Mouse (Mus musculus): Measurements from ENCODE around the gene Myo1e. TPM values are rescaled to one million over a fixed set of nuclear protein-coding genes. Genes with fewer than 3 reads are reported as not detected.

Gene Myo1e
- polyA plus RNA-seq, 1 experiment from 2014 or later = 5.9 TPM

DNA sequence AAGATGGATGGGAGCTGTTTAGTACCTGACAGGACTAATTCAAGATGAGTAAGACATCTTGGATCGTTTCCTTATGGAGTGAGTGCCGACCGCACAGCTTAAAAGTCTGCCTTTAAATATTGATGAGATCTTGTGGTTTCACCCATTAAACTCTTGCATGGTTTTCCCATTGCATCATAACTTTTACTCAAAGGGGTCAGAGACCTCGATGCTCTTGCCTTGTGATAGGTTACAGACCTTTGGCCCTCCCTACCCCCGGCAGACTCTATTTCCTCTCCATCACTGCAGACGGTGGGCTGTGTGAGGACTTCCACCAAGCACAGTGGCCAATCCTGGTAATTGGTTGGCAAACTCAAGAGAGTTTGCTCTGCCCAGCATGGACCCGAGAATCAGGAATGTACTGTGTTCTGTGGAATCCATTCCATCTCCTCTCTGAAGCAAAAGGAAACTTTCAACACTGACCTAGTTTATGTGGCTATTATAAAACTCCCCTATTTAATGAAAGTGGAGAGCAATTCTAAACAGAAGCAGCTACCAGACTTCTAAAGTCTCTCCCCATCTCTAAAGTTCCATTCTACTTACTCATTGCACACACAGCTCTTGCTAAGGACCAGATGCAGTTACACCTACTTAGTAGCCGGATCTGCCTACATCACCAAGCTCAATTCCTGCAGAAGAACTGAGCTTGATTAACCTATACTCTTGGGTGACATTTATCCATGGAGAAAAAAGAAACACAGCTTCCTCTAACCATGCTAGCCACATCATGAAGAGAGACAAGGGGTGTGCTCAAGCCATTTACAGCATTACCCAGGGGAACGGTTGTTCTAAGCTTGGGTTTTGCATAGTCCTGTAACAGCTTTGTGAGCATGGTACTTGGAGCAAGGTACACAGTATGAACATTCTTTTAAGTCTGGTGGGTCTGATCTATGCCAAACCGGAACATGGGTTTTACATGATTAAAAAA lies 25.2 kb downstream of the Myo1e start:
- Histone ChIP-seq H3K4me2 (no peak overlapping the region), H3K27ac (ENCODE audit: low read depth, low read length) (no peak overlapping the region), H3K4me3 (ENCODE audit: low read depth, low read length) (no peak overlapping the region), H3K9ac (ENCODE audit: low read depth, low read length) (no peak overlapping the region), H3K27me3 (replicated peaks; ENCODE audit: control insufficient read depth, insufficient read depth, low read length) (no peaks in the 10 kb centered on the region), H3K9me3 (ENCODE audit: control insufficient read depth, low read length) (no peaks in the 10 kb centered on the region), H3K4me1 (replicated peaks; ENCODE audit: control insufficient read depth, insufficient read depth, low read length) (no peaks in the 10 kb centered on the region), H3K36me3 (ENCODE audit: control insufficient read depth, insufficient read depth, low read length) (no peaks in the 10 kb centered on the region)
- no peak for DNase-seq (ENCODE audit: low spot score)
- ATAC-seq (replicated peaks; ENCODE audit: low FRiP score) = no peak
- 76% methylated on average over 10 of the region's 10 CpGs for WGBS

GRCm38 (mm10) chr9:70237136-70237535 lies 30.0 kb downstream of the Myo1e start:
- Histone ChIP-seq H3K27me3 (replicated peaks; ENCODE audit: control insufficient read depth, insufficient read depth, low read length) (no peaks in the 10 kb centered on the region), H3K36me3 (ENCODE audit: control insufficient read depth, insufficient read depth, low read length) (no peaks in the 10 kb centered on the region), H3K4me1 (replicated peaks; ENCODE audit: control insufficient read depth, insufficient read depth, low read length) (0 out of 2 replicates have a peak, but pooled peaks cover 2% of the 10 kb centered on the region), H3K9ac (ENCODE audit: low read depth, low read length) (no peak overlapping the region), H3K9me3 (ENCODE audit: control insufficient read depth, low read length) (no peaks in the 10 kb centered on the region), H3K27ac (ENCODE audit: low read depth, low read length) (no peak overlapping the region), H3K4me3 (ENCODE audit: low read depth, low read length) (no peak overlapping the region), H3K4me2 (no peak overlapping the region)
- DNase-seq (ENCODE audit: low spot score) = no peak
- 42% methylated on average over 3 of the region's 3 CpGs for WGBS
- no peak for ATAC-seq (replicated peaks; ENCODE audit: low FRiP score)

DNA sequence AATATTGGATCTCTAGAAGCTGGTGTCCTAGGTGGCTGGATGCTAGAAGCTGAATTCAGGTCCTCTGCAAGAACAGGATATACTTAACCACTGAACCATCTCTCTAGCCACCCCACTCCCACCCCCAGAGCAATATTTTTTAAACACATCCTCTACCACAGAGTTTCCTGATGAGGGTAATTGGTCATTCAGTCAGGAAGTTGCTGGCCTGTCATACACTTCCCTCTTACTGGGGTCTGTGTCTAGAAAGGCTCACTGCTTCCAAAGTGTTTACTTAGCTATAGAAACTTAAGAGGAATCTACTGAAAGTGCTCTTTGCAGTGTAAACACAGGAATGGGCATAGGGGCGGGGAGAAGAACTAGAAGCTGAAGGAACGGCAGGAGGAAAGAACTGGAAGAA lies 30.4 kb downstream of the Myo1e start:
- Histone ChIP-seq H3K9ac (ENCODE audit: low read depth, low read length) (no peak overlapping the region), H3K4me2 (no peak overlapping the region), H3K27ac (ENCODE audit: low read depth, low read length) (no peak overlapping the region), H3K36me3 (ENCODE audit: control insufficient read depth, insufficient read depth, low read length) (no peaks in the 10 kb centered on the region), H3K4me1 (replicated peaks; ENCODE audit: control insufficient read depth, insufficient read depth, low read length) (0 out of 2 replicates have a peak, but pooled peaks cover 2% of the 10 kb centered on the region), H3K4me3 (ENCODE audit: low read depth, low read length) (no peak overlapping the region), H3K9me3 (ENCODE audit: control insufficient read depth, low read length) (no peaks in the 10 kb centered on the region), H3K27me3 (replicated peaks; ENCODE audit: control insufficient read depth, insufficient read depth, low read length) (no peaks in the 10 kb centered on the region)
- 26% methylated on average over 2 of the region's 2 CpGs for WGBS
- DNase-seq (ENCODE audit: low spot score) (no peak), ATAC-seq (replicated peaks; ENCODE audit: low FRiP score) (no peak)

DNA sequence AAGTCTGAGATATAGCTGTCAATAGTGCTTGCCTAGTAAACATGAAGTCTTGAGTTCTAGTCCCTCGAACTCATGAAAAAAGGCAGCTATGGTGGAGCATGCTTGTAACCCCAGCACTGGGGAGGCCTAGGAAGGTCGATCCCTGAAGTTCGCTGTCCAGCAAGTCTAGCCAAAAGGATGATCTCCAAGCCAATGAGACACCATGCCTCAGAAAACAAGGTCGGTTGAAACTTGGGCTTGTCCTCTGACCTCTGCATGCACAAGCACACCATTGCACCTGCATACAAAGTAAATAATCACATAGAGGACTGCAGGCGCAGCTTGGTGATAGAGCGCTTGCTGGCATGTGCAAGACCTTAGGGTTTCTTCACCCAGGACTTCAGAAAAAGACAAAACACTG lies 31.2 kb downstream of the Myo1e start:
- Histone ChIP-seq H3K27ac (ENCODE audit: low read depth, low read length) (no peak overlapping the region), H3K4me2 (no peak overlapping the region), H3K4me3 (ENCODE audit: low read depth, low read length) (no peak overlapping the region), H3K9ac (ENCODE audit: low read depth, low read length) (no peak overlapping the region), H3K9me3 (ENCODE audit: control insufficient read depth, low read length) (no peaks in the 10 kb centered on the region), H3K4me1 (replicated peaks; ENCODE audit: control insufficient read depth, insufficient read depth, low read length) (0 out of 2 replicates have a peak, but pooled peaks cover 2% of the 10 kb centered on the region), H3K27me3 (replicated peaks; ENCODE audit: control insufficient read depth, insufficient read depth, low read length) (no peaks in the 10 kb centered on the region), H3K36me3 (ENCODE audit: control insufficient read depth, insufficient read depth, low read length) (no peaks in the 10 kb centered on the region)
- 78% methylated on average over 6 of the region's 6 CpGs for WGBS
- ATAC-seq (replicated peaks; ENCODE audit: low FRiP score) = no peak
- DNase-seq (ENCODE audit: low spot score) = no peak

DNA sequence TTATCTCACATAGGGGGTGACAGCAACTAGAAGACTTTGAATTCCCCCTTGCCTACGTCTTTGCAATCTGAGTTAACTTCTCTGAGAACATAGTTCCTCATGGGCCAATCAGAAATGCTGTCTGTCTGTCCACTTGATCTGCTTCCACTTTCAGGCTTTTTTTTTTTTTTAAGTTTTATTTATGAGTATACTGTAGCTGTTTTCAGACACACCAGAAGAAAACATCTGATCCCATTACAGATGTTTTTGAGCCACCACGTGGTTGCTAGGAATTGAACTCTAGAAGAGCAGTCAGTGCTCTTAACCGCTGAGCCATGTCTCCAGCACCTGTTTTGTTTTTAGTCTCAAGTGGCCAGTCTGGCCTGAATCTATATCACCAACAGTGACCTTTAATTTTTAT lies 32.1 kb downstream of the Myo1e start:
- Histone ChIP-seq H3K9ac (ENCODE audit: low read depth, low read length) (no peak overlapping the region), H3K4me3 (ENCODE audit: low read depth, low read length) (no peak overlapping the region), H3K27ac (ENCODE audit: low read depth, low read length) (no peak overlapping the region), H3K9me3 (ENCODE audit: control insufficient read depth, low read length) (no peaks in the 10 kb centered on the region), H3K4me1 (replicated peaks; ENCODE audit: control insufficient read depth, insufficient read depth, low read length) (0 out of 2 replicates have a peak, but pooled peaks cover 2% of the 10 kb centered on the region), H3K36me3 (ENCODE audit: control insufficient read depth, insufficient read depth, low read length) (no peaks in the 10 kb centered on the region), H3K4me2 (no peak overlapping the region), H3K27me3 (replicated peaks; ENCODE audit: control insufficient read depth, insufficient read depth, low read length) (no peaks in the 10 kb centered on the region)
- DNase-seq (ENCODE audit: low spot score) (no peak), ATAC-seq (replicated peaks; ENCODE audit: low FRiP score) (no peak)
- WGBS = 77% methylated on average over 3 of the region's 3 CpGs

DNA sequence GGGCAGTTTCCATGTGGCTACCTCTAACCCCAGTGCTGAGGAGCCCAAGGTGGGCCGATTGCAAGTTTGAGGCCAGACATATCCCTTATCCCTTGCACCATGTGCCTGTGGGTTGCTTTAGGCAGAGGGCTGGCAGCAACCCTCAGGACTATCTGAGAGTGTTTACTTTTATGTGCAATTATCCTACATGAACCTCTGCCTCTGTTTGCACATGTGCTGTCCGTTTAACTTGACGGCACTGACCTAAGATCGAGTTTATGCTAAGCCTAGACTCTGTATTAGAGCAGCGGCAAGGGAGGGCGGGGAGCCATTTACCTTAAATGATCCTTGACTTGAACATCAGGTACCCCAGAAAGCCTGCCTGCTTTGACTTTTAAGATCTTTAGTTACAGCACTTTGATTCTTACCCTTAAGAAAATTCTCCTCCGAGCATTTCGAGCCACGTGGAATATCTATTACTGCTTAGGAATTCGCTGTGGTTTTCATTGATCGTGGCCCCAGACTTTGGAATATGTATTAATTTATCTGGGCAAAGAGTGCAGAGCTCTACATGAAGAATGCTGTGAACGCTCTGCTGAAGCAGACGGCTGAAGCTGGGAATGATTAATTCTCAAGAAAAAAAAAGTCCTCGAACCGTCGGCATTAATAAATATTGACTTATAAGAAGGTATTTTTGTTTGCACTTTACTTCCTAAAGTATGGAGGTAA lies 33.7 kb downstream of the Myo1e start:
- no peaks in the 10 kb centered on the region for H3K36me3 ChIP-seq (ENCODE audit: control insufficient read depth, insufficient read depth, low read length)
- H3K4me2 ChIP-seq = no peak overlapping the region
- 72% methylated on average over 16 of the region's 16 CpGs for WGBS
- 0 out of 2 replicates have a peak, but pooled peaks cover 2% of the 10 kb centered on the region for H3K4me1 ChIP-seq (replicated peaks; ENCODE audit: control insufficient read depth, insufficient read depth, low read length)
- no peaks in the 10 kb centered on the region for H3K9me3 ChIP-seq (ENCODE audit: control insufficient read depth, low read length)
- 0 out of 2 replicates have a peak overlapping the region, but pooled peaks have one; percentile 26 for H3K27ac ChIP-seq (ENCODE audit: low read depth, low read length)
- no peak overlapping the region for H3K9ac ChIP-seq (ENCODE audit: low read depth, low read length)
- ATAC-seq (replicated peaks; ENCODE audit: low FRiP score) (no peak), DNase-seq (ENCODE audit: low spot score) (no peak)
- H3K27me3 ChIP-seq (replicated peaks; ENCODE audit: control insufficient read depth, insufficient read depth, low read length) = no peaks in the 10 kb centered on the region
- no peak overlapping the region for H3K4me3 ChIP-seq (ENCODE audit: low read depth, low read length)

GRCm38 (mm10) chr9:70241411-70241961 lies 34.3 kb downstream of the Myo1e start:
- no peaks in the 10 kb centered on the region for H3K9me3 ChIP-seq (ENCODE audit: control insufficient read depth, low read length)
- H3K9ac ChIP-seq (ENCODE audit: low read depth, low read length) = no peak overlapping the region
- ATAC-seq (replicated peaks; ENCODE audit: low FRiP score) (no peak), DNase-seq (ENCODE audit: low spot score) (no peak)
- H3K27ac ChIP-seq (ENCODE audit: low read depth, low read length) = peak overlapping the region; percentile 46
- 0 out of 2 replicates have a peak, but pooled peaks cover 2% of the 10 kb centered on the region for H3K4me1 ChIP-seq (replicated peaks; ENCODE audit: control insufficient read depth, insufficient read depth, low read length)
- H3K27me3 ChIP-seq (replicated peaks; ENCODE audit: control insufficient read depth, insufficient read depth, low read length) = no peaks in the 10 kb centered on the region
- H3K4me3 ChIP-seq (ENCODE audit: low read depth, low read length) = no peak overlapping the region
- no peaks in the 10 kb centered on the region for H3K36me3 ChIP-seq (ENCODE audit: control insufficient read depth, insufficient read depth, low read length)
- WGBS = 66% methylated on average over 8 of the region's 8 CpGs
- no peak overlapping the region for H3K4me2 ChIP-seq

- no peak for DNase-seq (ENCODE audit: low spot score)
- ATAC-seq (replicated peaks; ENCODE audit: low FRiP score) = no peak
- WGBS = 67% methylated on average over 4 of the region's 4 CpGs
Observed at GRCm38 (mm10) chr9:70242112-70242862, 35.1 kb downstream of the Myo1e start.

More at GRCm38 (mm10) chr9:70242112-70242862, 35.1 kb downstream of the Myo1e start:
- Histone ChIP-seq H3K4me3 (ENCODE audit: low read depth, low read length) (no peak overlapping the region), H3K36me3 (ENCODE audit: control insufficient read depth, insufficient read depth, low read length) (no peaks in the 10 kb centered on the region), H3K4me2 (no peak overlapping the region), H3K27me3 (replicated peaks; ENCODE audit: control insufficient read depth, insufficient read depth, low read length) (no peaks in the 10 kb centered on the region), H3K4me1 (replicated peaks; ENCODE audit: control insufficient read depth, insufficient read depth, low read length) (0 out of 2 replicates have a peak, but pooled peaks cover 2% of the 10 kb centered on the region), H3K9ac (ENCODE audit: low read depth, low read length) (no peak overlapping the region), H3K9me3 (ENCODE audit: control insufficient read depth, low read length) (no peaks in the 10 kb centered on the region), H3K27ac (ENCODE audit: low read depth, low read length) (peak overlapping the region; percentile 71; the same call in 1 of the 2 replicates)

Measured in liver, embryonic 11.5 days (tissue).